Comparison of ENCODE assay signal across 1 mouse cellular context in the genomic region with DNA sequence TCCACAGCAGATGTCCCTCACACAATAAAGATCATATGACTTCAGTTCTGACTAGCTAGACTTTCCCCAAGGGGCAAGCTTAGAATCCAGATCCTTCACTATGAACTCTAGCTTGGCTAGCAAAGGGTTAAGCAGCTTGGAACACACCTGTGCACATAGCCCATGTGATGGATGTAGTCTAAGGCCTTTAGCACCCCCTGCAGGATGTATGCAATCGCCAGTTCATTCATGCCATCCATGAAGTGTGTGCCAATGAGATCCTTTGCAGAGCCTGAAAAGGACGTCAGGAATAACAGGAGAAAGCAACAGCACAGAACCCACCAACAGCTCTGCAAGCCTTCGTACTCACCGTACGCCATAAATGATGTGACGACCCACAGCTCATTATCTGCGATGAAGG.
TF ChIP-seq lines count a peak whose summit lies in the region.

No protein-coding gene starts in this region.

TF ChIP-seq in CH12.LX, 34 proteins besides CTCF, POLR2A, EP300 and RAD21:
- TF ChIP-seq TCF12 (IDR thresholded peaks at IDR 0.05; ENCODE audit: low read depth, low read length), result 0 out of 2 replicates have a peak, but pooled peaks have one; percentile 16
- 0 out of 2 replicates have a peak, but pooled peaks have one; percentile 8 for TF ChIP-seq USF2 (conservative IDR thresholded peaks at IDR 0.05; ENCODE audit: low read depth, low read length)
- TF ChIP-seq ETS1 (conservative IDR thresholded peaks at IDR 0.05; ENCODE audit: low read depth, low read length), result no peak
- TF ChIP-seq USF1 (IDR thresholded peaks at IDR 0.05; ENCODE audit: low read depth, low read length), result peak; percentile 7; the same call in 1 of the 2 replicates
- TF ChIP-seq SMC3 (IDR thresholded peaks at IDR 0.05; ENCODE audit: low read depth, low read length), result peak; percentile 82
- TF ChIP-seq MYC (IDR thresholded peaks at IDR 0.05; ENCODE audit: low read depth, low read length), result peak; percentile 90
